Mouse (Mus musculus): ENCODE measurements at regions not wholly inside any gene's neighbourhood (a gene's known extent, or its start where the extent isn't known, plus 50 kb on each side); places are given as distances from the start of the nearest gene placed in this dataset.
A peak's percentile ranks its signal among the peaks of the same experiment; 100 is the strongest.

DNA sequence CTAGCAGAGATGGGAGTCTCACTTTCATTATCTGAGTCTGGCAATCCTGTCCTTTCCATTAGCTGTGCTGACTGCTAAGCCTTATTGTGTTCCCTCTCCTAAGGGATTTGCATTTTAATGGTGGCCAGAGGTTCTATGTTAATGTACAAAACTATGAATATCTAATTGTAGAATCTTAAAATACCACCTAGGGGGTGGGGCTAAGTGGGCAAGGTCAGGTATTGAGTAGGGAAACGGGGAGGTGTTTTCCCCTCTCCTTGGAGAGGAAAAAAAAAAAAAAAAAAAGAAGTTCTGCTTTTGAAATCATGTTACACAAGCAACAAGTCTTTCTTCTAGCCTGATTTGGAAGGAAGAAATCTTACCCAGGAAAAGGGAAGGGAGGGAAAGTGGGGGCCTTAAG, 106.7 kb upstream of the Gm4791 start:
- H3K27ac ChIP-seq (ENCODE audit: low read length) = no peak overlapping the region
- H3K9ac ChIP-seq (replicated peaks; ENCODE audit: low read depth, low read length) = no peak overlapping the region
- no peak for ATAC-seq
- WGBS = 17% methylated on average over 1 of the region's 1 CpGs
- H3K4me2 ChIP-seq (ENCODE audit: low read length) = no peak overlapping the region
- H3K36me3 ChIP-seq (ENCODE audit: control insufficient read depth, insufficient read depth) = no peaks in the 10 kb centered on the region
- H3K9me3 ChIP-seq (ENCODE audit: control insufficient read depth, low read length) = peaks cover 4% of the 10 kb centered on the region; the same call in 1 of the 2 replicates
- H3K27me3 ChIP-seq (replicated peaks; ENCODE audit: control insufficient read depth, insufficient read depth, low read length) = no peaks in the 10 kb centered on the region
- H3K4me1 ChIP-seq (replicated peaks; ENCODE audit: control insufficient read depth, insufficient read depth, low read length) = 0 out of 2 replicates have a peak, but pooled peaks cover 4% of the 10 kb centered on the region
- no peak overlapping the region for H3K4me3 ChIP-seq (replicated peaks; ENCODE audit: low read length)

DNA sequence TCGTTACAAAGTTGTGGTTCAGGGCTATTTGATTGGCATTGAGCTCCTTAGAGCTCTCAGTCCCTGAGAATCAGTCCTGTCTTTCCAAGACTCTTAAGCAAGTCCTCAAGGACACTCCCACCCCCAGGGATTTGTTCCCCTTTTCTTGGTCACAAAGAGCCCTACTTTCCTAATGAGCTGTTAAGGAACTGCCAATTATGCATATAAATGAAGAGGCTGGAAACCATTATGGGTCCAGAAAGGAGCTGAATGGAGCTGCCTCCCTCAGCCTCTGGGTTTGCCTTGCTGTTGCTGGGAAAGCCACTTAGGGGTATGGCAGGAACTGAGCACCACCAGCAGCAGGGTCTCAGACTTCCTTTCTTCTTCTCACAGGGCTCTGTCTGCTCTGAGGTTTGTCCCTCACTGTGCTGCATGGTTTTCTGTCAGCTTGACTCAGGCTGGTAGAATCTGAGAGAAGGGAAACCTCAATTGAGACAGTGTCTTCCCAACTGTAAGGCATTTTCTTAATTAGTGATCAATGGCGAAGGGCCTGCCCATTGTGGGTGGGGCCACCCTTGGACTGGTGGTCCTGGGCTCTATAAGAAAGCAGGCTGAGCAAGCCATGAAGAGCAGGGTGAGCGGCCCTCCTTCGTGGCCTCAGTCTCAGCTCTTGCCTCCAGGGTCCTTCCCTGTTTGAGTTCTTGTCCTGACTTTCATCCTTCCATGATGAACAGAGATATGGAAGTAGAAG, 108.4 kb upstream of the Gm4791 start:
- Histone ChIP-seq H3K27ac (ENCODE audit: low read length) (no peak overlapping the region), H3K36me3 (ENCODE audit: control insufficient read depth, insufficient read depth) (no peaks in the 10 kb centered on the region), H3K4me3 (replicated peaks; ENCODE audit: low read length) (no peak overlapping the region), H3K4me1 (replicated peaks; ENCODE audit: control insufficient read depth, insufficient read depth, low read length) (0 out of 2 replicates have a peak, but pooled peaks cover 4% of the 10 kb centered on the region), H3K9ac (replicated peaks; ENCODE audit: low read depth, low read length) (no peak overlapping the region), H3K9me3 (ENCODE audit: control insufficient read depth, low read length) (peaks cover 4% of the 10 kb centered on the region; the same call in 1 of the 2 replicates), H3K4me2 (ENCODE audit: low read length) (no peak overlapping the region), H3K27me3 (replicated peaks; ENCODE audit: control insufficient read depth, insufficient read depth, low read length) (no peaks in the 10 kb centered on the region)
- WGBS = 19% methylated on average over 4 of the region's 4 CpGs
- ATAC-seq = peak; percentile 90

DNA sequence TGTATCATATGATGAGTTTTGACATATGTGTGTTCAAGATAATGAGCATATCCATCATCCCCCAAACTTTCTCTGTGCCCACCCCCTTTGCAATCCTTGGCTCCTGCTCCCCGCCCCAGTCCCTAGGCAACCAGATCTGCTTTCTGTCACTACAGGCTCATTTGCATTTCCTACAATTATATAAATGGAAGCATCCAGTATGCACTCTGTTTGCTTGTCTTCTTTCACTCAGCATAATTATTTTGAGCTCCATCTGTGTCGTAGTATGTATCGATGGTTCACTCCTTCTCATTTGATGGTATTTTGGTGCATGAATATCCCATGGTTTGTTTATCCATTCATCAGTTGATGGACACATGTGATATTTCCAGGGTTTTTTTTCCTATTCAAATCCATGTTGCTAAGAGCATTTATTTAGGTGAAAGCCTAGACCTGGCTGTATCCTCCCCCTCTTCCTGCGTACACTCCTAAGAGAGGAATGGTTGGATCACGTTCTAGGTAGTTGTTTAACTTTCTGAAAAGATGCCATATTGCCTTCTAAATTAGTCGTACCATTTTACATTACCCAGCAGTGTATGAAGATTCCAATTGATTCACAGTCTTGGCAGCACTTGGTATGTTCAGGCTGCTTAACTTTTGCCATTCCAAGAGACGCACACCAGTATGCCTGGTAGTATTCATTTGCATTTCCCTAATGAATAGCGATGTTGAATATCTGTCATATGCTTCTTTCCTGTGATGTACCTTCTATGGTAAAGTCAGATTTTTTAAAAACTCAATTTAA, 127.1 kb upstream of the Gm4791 start:
- WGBS = 33% methylated on average over 8 of the region's 8 CpGs
- Histone ChIP-seq H3K4me2 (ENCODE audit: low read length) (peak overlapping the region; percentile 26; the same call in 1 of the 2 replicates), H3K36me3 (ENCODE audit: control insufficient read depth, insufficient read depth) (no peaks in the 10 kb centered on the region), H3K9ac (replicated peaks; ENCODE audit: low read depth, low read length) (no peak overlapping the region), H3K4me3 (replicated peaks; ENCODE audit: low read length) (no peak overlapping the region), H3K27me3 (replicated peaks; ENCODE audit: control insufficient read depth, insufficient read depth, low read length) (no peaks in the 10 kb centered on the region), H3K27ac (ENCODE audit: low read length) (peak overlapping the region; percentile 82), H3K9me3 (ENCODE audit: control insufficient read depth, low read length) (no peaks in the 10 kb centered on the region), H3K4me1 (replicated peaks; ENCODE audit: control insufficient read depth, insufficient read depth, low read length) (peaks cover 15% of the 10 kb centered on the region)
- ATAC-seq = peak; percentile 96

DNA sequence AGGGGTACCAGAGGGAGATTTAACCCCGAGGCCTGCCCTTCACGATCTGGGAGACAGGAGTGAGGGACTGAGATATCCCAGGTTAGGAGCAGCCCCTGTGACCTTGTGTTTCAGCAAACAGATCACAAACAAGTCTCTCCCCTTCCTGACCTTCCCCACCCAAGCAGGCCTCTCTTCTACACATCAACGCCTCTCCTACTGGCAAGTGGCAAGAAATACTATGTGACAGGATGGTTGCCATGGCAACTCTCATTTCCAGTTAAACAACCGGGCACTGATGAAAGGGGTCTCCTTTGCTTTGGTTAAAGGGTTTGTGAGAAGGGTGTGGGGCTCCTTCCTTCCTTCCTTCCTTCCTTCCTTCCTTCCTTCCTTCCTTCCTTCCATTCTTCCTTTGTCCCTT, 134.6 kb upstream of the Gm4791 start:
- H3K9me3 ChIP-seq (ENCODE audit: control insufficient read depth, low read length) = no peaks in the 10 kb centered on the region; the same call in 1 of the 2 replicates
- H3K4me3 ChIP-seq (replicated peaks; ENCODE audit: low read length) = no peak overlapping the region
- H3K27me3 ChIP-seq (replicated peaks; ENCODE audit: control insufficient read depth, insufficient read depth, low read length) = no peaks in the 10 kb centered on the region
- no peak overlapping the region for H3K4me2 ChIP-seq (ENCODE audit: low read length)
- no peak overlapping the region; the same call in 1 of the 2 replicates for H3K27ac ChIP-seq (ENCODE audit: low read length)
- H3K36me3 ChIP-seq (ENCODE audit: control insufficient read depth, insufficient read depth) = no peaks in the 10 kb centered on the region
- H3K9ac ChIP-seq (replicated peaks; ENCODE audit: low read depth, low read length) = no peak overlapping the region
- H3K4me1 ChIP-seq (replicated peaks; ENCODE audit: control insufficient read depth, insufficient read depth, low read length) = peaks cover 9% of the 10 kb centered on the region
- WGBS = 27% methylated on average over 4 of the region's 4 CpGs
- ATAC-seq = peak; percentile 65

DNA sequence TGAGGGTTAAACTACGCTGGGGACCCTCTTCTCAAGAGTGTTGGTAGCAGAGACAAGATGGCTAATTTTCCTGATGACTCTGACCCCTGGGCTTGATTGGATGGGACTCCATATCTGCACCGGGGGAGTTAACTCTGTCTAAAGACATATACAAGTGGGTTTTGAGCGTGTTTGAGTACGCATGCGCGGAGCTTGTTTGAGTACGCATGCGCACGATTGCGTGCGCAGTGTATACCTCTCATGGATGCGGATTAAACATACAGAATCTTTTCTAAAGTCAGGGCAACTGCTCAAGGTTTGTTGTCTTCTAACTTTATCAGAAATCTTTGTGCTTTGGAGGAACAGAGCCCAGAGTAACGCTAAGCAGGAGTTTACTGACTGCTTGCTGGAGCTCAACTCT, 146.8 kb upstream of the Gm4791 start:
- Histone ChIP-seq H3K4me2 (ENCODE audit: low read length) (no peak overlapping the region), H3K9ac (replicated peaks; ENCODE audit: low read depth, low read length) (no peak overlapping the region), H3K36me3 (ENCODE audit: control insufficient read depth, insufficient read depth) (no peaks in the 10 kb centered on the region), H3K4me3 (replicated peaks; ENCODE audit: low read length) (no peak overlapping the region), H3K9me3 (ENCODE audit: control insufficient read depth, low read length) (no peaks in the 10 kb centered on the region), H3K27ac (ENCODE audit: low read length) (no peak overlapping the region), H3K27me3 (replicated peaks; ENCODE audit: control insufficient read depth, insufficient read depth, low read length) (no peaks in the 10 kb centered on the region), H3K4me1 (replicated peaks; ENCODE audit: control insufficient read depth, insufficient read depth, low read length) (no peaks in the 10 kb centered on the region)
- ATAC-seq = no peak
- WGBS = 95% methylated on average over 13 of the region's 13 CpGs

DNA sequence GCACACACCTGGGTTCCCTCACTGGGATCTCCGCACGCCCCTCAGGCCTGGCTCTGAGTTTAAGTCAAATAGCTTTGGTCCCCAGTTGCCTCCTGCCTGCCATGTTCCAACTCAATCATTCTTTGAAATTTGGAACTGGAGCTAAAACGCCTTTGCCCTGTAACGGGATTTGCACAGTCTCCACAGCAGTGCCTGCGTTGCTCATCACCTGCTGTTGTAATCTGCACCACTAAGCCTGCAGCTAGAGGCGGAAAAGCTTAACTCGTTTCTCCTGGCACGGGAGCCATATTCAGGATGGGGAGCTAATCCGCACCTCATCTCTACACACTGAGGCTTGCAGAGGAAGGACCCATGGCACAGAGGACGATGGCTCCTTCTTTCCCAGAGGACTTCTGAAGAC, 147.2 kb upstream of the Gm4791 start:
- no peak for ATAC-seq
- H3K36me3 ChIP-seq (ENCODE audit: control insufficient read depth, insufficient read depth) = no peaks in the 10 kb centered on the region
- H3K9me3 ChIP-seq (ENCODE audit: control insufficient read depth, low read length) = no peaks in the 10 kb centered on the region
- no peak overlapping the region for H3K27ac ChIP-seq (ENCODE audit: low read length)
- no peak overlapping the region for H3K9ac ChIP-seq (replicated peaks; ENCODE audit: low read depth, low read length)
- H3K4me3 ChIP-seq (replicated peaks; ENCODE audit: low read length) = no peak overlapping the region
- no peaks in the 10 kb centered on the region for H3K27me3 ChIP-seq (replicated peaks; ENCODE audit: control insufficient read depth, insufficient read depth, low read length)
- WGBS = 51% methylated on average over 10 of the region's 10 CpGs
- H3K4me1 ChIP-seq (replicated peaks; ENCODE audit: control insufficient read depth, insufficient read depth, low read length) = no peaks in the 10 kb centered on the region
- no peak overlapping the region for H3K4me2 ChIP-seq (ENCODE audit: low read length)

DNA sequence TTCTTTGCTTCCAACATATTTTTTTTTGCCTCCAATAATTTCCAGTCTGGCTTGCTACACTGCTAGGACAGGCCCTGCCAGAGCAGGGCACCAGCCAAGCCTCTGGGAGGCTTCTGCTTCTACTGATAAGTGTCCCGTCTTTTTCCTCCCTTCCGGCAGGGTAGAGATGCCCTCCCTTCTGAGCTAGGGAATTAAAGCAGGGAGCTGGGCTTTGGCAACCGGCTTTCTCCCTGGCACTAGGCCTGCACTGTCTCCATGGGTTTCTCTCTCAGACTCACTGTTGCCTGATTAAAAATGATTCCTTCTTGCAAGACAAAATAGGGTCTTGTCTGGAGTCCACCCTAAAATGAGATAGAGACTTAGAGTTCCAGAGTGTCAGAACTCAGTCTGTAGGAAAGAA, 153.3 kb upstream of the Gm4791 start:
- no peaks in the 10 kb centered on the region for H3K36me3 ChIP-seq (ENCODE audit: control insufficient read depth, insufficient read depth)
- no peak for ATAC-seq
- H3K27me3 ChIP-seq (replicated peaks; ENCODE audit: control insufficient read depth, insufficient read depth, low read length) = no peaks in the 10 kb centered on the region
- H3K9ac ChIP-seq (replicated peaks; ENCODE audit: low read depth, low read length) = no peak overlapping the region
- H3K27ac ChIP-seq (ENCODE audit: low read length) = no peak overlapping the region
- peaks cover 4% of the 10 kb centered on the region; the same call in 1 of the 2 replicates for H3K4me1 ChIP-seq (replicated peaks; ENCODE audit: control insufficient read depth, insufficient read depth, low read length)
- no peaks in the 10 kb centered on the region for H3K9me3 ChIP-seq (ENCODE audit: control insufficient read depth, low read length)
- H3K4me3 ChIP-seq (replicated peaks; ENCODE audit: low read length) = no peak overlapping the region
- whole genome bisulfite sequencing = 41% methylated on average over 3 of the region's 3 CpGs
- no peak overlapping the region for H3K4me2 ChIP-seq (ENCODE audit: low read length)

DNA sequence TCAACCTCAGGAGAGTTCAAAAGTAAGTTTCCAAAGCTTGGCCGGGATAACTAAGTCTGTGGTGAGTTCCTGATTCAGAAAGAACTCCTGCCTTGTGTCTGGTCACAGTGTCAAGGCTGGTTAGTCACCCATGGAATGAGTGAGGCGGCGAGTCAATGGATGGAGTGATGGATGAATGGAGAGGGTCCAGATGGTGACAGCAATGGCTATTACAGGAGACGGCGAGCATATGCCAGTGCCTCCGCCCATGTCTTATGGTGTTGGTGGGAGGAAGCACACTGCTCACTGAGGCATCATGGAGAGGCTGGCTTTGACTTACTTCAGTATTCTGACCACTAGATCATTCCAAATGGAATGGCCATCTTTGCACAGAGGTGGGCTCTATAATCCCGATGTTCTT, 154.8 kb upstream of the Gm4791 start:
- Histone ChIP-seq H3K4me2 (ENCODE audit: low read length) (no peak overlapping the region), H3K9me3 (ENCODE audit: control insufficient read depth, low read length) (no peaks in the 10 kb centered on the region), H3K4me3 (replicated peaks; ENCODE audit: low read length) (no peak overlapping the region), H3K36me3 (ENCODE audit: control insufficient read depth, insufficient read depth) (no peaks in the 10 kb centered on the region), H3K4me1 (replicated peaks; ENCODE audit: control insufficient read depth, insufficient read depth, low read length) (peaks cover 4% of the 10 kb centered on the region; the same call in 1 of the 2 replicates), H3K27me3 (replicated peaks; ENCODE audit: control insufficient read depth, insufficient read depth, low read length) (no peaks in the 10 kb centered on the region), H3K9ac (replicated peaks; ENCODE audit: low read depth, low read length) (no peak overlapping the region), H3K27ac (ENCODE audit: low read length) (no peak overlapping the region)
- no peak for ATAC-seq
- WGBS = 85% methylated on average over 7 of the region's 7 CpGs

DNA sequence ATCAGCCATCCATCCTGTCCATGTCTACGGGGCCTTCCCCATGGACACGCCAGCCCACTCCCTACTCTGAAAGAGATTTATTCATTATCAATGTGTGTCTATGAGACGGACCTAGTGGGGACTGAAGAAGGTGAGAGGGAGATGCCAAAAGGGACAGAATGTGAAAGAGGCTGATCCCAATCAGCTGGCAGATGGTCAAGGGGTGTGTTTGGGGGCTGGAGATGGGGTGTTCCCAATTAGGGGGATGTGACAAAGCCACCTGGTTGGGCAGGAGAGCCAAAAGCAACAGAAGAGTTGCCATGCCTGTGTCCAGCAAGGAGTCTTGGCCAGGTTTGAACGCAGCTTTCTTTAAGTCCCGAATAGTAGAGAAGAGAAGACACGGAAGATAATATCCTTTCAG, 157.0 kb upstream of the Gm4791 start:
- no peak overlapping the region for H3K9ac ChIP-seq (replicated peaks; ENCODE audit: low read depth, low read length)
- peaks cover 4% of the 10 kb centered on the region; the same call in 1 of the 2 replicates for H3K4me1 ChIP-seq (replicated peaks; ENCODE audit: control insufficient read depth, insufficient read depth, low read length)
- no peak overlapping the region for H3K4me2 ChIP-seq (ENCODE audit: low read length)
- no peak overlapping the region for H3K27ac ChIP-seq (ENCODE audit: low read length)
- H3K27me3 ChIP-seq (replicated peaks; ENCODE audit: control insufficient read depth, insufficient read depth, low read length) = no peaks in the 10 kb centered on the region
- no peaks in the 10 kb centered on the region for H3K9me3 ChIP-seq (ENCODE audit: control insufficient read depth, low read length)
- WGBS = 80% methylated on average over 6 of the region's 6 CpGs
- H3K36me3 ChIP-seq (ENCODE audit: control insufficient read depth, insufficient read depth) = no peaks in the 10 kb centered on the region
- no peak for ATAC-seq
- no peak overlapping the region for H3K4me3 ChIP-seq (replicated peaks; ENCODE audit: low read length)
